Mouse (Mus musculus) mouse embryonic stem cell (cell line): ENCODE measurements around the gene Upk3b.
"Not testable (repeated sequence)": the region's sequence is repeated elsewhere in the genome, so short reads cannot be mapped to it uniquely, and the experiment has no call there.

Experiments
- in situ Hi-C, 2 experiments: fragments of 300-500 bp; cut with MboI; formaldehyde crosslinking; loops; 1 replicate in 1 of 2; 3 replicates in 1 of 2; pipeline ENCODE4 v1.14.3; 2019 to 2020; ENCODE audit warnings: low sequenced_read_pairs in 2 of 2, low pct_unique_long_range_greater_than_20kb in 1 of 2, mixed read lengths in 1 of 2; ENCODE audit not compliant: unreplicated experiment in 1 of 2

Upk3b gene

GRCm38 (mm10) chr5:136061567-136061966, 23.3 kb downstream of the Upk3b start:
- in situ Hi-C loops, result no loop called here

GRCm38 (mm10) chr5:136063920-136064319, 25.6 kb downstream of the Upk3b start:
- in situ Hi-C loops, result no loop called here

DNA sequence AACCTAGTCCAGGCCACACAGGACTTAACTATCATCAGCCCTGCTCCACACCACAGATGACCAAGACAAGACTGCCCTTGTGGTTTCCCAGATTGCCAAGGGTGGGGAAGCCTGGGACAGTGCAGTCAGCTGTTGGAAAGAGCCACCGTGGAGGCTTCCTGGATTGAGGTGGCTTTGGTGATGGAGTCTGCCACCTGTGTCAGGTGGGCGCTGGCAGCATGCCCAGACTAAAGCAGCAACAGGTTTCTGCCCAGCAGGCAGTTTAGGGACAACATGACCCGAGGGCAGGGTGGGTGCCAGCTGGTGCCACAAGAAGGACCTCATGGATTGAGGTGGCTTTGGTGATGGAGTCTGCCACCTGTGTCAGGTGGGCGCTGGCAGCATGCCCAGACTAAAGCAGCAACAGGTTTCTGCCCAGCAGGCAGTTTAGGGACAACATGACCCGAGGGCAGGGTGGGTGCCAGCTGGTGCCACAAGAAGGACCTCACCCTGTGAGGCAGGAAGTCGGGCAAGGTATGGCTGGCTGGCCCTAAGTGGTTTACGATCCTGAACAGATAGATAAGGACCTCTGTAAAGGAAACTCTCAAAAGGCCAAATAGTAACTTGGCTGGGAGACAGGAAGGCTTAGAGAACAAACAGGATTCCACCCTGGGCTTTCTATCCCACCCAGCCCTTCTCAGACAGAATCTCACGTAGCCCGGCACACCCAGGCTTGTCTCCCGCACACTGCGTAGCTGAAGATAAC, 28.3 kb downstream of the Upk3b start:
- in situ Hi-C loops, result not testable (repeated sequence)

GRCm38 (mm10) chr5:136069411-136069810, 31.1 kb downstream of the Upk3b start:
- in situ Hi-C loops, result no loop called here

DNA sequence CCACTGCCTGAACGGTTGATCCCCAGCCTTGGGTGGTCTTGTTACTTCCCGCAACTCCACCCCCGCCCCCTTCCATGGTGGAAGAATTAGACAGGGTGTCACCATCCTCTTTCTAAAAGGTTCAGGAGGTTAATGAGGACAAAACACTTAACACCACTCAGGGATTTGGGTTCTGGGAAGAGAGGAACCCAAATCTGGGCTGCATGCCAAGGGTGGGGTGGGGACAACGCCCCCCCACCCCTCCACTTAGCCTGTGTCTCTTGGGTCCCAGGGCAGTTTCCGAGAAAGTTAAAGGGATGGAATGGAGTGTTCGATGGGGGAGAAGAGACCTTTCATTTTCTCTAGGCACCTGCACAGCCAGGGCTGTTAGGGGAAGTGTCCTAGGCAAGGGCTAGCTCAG, 34.8 kb downstream of the Upk3b start:
- in situ Hi-C loops, result no loop called here

- in situ Hi-C loops, result no loop called here
These were observed 35.2 kb downstream of the Upk3b start for GRCm38 (mm10) chr5:136073526-136073925.

- in situ Hi-C loops, result no loop called here
These were observed 36.8 kb downstream of the Upk3b start for GRCm38 (mm10) chr5:136075076-136075475.

DNA sequence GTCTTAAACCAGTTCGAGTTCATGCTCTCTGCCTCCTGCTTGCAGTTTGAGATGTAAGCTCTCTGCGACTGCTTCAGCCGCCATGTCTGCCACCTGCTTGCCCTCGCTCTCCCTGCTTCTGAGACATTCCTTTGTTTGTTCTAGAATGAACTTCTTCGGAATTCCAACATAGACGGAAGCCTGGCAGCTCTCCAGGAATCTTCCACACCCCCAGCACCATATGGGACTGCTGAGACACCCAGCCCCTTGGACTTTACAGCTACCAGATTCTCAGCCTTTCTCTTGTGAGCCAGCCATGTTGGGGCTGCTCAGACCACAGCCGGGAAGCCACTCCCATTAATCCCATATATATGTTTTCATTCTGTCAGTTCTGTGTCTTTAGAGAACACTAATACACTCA, 38.0 kb downstream of the Upk3b start:
- in situ Hi-C loops, result no loop called here

- in situ Hi-C loops, result no loop called here
These were observed 38.8 kb downstream of the Upk3b start for GRCm38 (mm10) chr5:136077001-136077550.

DNA sequence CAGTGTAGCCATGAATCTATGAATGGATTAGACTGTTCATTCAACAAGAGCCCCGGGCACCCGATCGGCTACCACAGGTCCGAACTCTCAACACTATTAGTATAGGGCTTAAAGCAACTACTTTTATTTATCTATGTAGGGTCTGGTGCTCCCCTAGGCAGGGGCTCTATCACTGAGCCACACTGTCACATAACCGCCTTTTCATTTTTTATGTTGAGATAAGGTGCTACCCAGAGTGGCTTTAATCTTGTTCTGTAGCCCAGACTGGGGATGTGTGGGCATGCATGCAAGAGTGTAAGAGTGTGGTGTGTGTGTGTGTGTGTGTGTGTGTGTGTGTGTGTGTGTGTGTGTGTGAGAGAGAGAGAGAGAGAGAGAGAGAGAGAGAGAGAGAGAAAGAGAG, 39.8 kb downstream of the Upk3b start:
- in situ Hi-C loops, result no loop called here

GRCm38 (mm10) chr5:136082345-136082744, 44.0 kb downstream of the Upk3b start:
- in situ Hi-C loops, result loop anchor here in 1 of 2 experiments (5.0 kb wide), 1 partner anchor 185 kb away; no protein-coding TSS in a partner anchor

DNA sequence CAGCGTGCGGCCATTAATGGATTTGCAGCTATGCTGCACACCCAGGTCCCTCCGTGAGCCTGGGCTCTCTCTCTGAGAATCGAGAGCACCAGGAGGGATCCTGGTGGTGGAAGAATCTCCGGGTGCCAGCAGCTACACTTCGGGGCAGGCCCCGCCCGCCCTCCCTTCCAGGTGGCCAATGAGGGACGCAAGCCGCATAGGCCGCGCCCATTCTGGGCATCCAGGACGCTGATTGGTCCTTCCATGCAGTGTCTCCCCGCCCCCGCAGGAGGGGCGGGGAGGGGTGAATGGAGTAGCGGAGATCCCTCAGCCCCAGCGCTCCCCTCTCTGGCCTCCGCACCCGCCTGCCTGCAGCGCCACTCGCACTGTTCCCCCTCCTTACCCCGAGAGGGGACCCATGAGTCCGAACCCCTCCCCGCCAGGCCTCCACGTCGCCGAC, 45.4 kb downstream of the Upk3b start, which contains the start of gene Rasa4:
Gene Rasa4, plus strand, starts transcription at position 248 of the 439 bp plus-strand sequence.
- in situ Hi-C loops, result loop anchor here in 1 of 2 experiments (5.0 kb wide), 1 partner anchor 186 kb away; no protein-coding TSS in a partner anchor

DNA sequence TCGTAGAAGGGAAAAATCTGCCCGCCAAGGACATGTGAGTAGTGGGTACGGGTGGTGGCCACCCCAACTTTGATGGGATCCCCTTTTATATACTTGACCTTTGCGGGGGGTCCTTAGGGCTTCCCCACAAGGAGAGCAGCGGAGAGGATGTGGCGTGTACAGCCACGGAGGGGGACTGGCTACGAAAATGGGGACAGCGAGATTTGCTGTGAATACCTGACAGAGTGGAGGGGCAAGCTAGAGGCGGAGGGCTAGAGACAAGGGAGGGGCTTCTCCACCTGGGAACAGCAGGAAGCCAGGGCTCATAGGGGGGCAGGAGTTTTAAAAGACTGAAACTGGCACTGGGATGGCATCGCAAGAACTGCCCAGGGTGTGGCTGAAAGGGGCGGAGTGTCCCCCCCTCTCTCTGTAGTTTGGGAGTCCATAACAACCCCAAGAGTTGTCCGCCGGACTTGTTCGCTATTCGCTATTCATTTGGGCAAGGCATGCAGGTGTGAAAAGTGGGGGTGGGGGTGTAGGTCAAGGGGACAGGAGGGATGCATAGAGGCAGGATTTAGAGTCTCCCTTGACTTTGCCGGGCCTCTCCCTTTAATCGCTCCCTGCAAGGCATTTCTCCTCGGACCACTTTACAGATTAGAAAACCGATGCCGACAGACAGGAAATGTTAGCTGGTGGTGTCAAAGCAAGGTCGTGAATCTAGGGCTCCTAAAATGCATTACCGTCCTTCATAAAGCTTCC, 46.0 kb downstream of the Upk3b start:
- in situ Hi-C loops, result loop anchor here in 1 of 2 experiments (5.0 kb wide), 1 partner anchor 187 kb away; no protein-coding TSS in a partner anchor

DNA sequence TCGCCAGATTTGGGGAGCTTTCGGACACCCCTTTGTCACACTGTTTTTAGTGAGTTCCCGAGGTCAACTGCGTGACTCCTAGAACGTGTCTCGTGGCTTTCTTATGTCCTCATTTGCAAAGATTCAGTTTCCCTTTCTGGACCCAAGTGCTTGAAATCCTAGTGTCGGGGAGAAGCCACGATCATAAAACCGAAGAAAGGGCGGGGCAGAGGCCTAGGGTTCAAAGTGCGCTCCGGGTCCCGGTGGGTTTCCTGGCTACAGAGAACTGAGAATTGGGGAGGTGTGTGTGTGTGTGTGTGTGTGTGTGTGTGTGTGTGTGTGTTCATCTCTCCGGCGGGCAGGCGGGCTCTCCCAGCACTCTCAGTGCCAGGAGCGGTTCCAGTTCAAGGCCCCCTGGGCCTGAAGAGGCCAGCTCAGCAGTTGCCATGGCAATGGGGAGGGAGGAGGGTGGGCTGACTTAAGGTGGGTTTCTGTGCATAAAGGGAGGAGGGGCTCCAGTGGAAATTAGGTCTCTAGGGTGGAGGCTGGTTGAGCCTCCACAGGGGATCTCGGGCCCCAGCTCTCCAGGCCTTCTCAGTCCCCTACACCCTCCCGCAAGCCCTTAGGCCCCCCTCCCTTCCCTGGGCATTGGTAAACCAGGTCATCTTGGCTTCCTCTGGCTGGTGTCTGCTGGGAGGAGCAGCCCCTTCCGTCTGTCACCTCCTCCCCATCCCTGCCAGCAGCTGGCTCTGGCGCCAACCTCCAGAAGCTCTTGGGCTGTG, 46.8 kb downstream of the Upk3b start:
- in situ Hi-C loops, result loop anchor here in 1 of 2 experiments (5.0 kb wide), 1 partner anchor 188 kb away; no protein-coding TSS in a partner anchor

DNA sequence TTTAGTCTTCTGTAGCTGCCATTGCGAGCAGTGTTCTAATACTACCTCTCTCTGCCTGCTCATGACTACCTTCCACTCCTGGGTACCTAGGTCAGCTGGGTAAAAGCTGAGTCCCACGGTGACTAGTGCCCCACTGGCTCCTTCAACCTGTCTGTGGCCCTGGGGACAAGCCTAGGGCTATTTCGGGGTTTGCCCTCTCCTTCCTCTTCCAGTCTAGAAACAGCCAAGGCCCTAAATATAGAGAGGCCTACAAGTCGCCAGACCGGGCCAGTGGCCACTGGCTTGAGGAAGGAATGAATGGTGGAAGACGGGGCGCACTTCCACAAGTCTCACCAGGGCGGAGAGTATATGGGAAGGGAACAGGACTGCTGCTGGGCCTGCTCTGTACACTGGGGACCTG, 48.0 kb downstream of the Upk3b start:
- in situ Hi-C loops, result no loop called here

DNA sequence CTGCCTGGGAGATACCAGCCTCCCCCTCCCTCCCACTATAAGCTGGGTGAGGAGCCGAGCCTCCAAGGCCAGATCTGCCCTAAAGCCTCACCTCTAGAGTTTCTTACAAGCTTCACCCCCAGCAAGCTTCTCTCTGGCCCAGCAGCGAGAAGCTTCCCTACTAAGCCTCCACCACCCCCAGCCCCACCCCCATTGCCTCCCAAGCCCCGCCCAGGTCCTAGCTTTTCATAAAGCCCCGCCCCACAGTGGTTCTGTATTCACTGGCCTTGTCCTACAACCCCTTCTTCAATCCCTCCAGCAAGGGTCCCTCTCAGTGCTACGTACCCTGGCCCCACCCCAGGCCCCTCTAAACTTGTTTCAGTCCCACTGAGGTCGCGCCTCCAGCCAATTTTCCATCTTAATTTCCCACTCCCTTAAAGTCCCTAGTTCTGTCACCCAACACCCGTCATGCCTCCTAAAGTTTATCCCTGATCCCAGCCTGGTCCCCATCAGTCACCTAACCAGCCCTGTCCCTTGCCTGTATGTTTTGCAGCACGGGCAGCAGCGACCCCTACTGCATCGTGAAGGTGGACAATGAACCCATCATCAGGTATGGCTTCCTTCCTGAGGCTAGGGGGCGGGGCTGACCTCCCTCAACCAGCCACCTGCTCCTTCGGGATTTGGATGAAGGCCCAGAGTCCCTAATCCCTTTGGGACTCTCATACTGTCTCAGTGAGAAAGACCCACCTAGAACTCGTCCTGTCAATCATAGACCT, 50.7 kb downstream of the Upk3b start:
- in situ Hi-C loops, result no loop called here

DNA sequence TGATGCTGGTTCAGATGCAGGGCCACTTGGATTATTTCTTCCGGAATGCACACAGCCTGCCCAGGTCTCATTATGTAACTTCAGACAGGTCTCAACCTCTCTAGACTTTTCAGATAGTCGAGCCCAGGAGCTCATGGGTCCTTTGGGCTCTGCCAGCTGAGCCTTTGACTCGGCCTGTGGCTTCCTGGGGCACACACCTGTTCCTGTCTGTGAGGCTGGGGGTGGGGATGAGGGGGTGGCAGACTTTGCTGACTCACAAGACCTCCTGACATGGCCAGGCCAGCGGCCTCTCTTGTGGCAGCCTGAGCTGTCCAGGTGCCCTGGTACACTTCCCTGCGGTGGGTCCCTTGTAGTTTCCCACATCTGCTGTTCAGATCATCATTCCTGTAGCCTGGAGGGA, 53.6 kb downstream of the Upk3b start:
- in situ Hi-C loops, result no loop called here
